Mouse (Mus musculus): ENCODE data around the gene Olfr1510. TPM values are rescaled to one million over a fixed set of nuclear protein-coding genes. Genes with fewer than 3 reads are reported as not detected.
"Not testable (repeated sequence)": the region's sequence is repeated elsewhere in the genome, so short reads cannot be mapped to it uniquely, and the experiment has no call there.

Gene Olfr1510
- total RNA-seq (2014; rRNA removed) = not detected in 2 replicates
- polyA plus RNA-seq (2015; fragmentation: Nextera tagmentation; extraction: Ambion mirVana) = not detected in 2 replicates

- H3K27ac ChIP-seq (ENCODE audit: low read depth, low read length) = no peak within 1 kb of the TSS
- no peak within 1 kb of the TSS for H3K4me3 ChIP-seq (ENCODE audit: low read depth, low read length)
- no peaks in the 10 kb centered on the region for H3K9me3 ChIP-seq (ENCODE audit: low read length)
- no peak within 1 kb of the TSS for H3K4me2 ChIP-seq (ENCODE audit: low read depth)
- H3K9ac ChIP-seq = no peak within 1 kb of the TSS
- no peaks in the 10 kb centered on the region for H3K36me3 ChIP-seq (ENCODE audit: insufficient read depth)
- H3K27me3 ChIP-seq (ENCODE audit: insufficient read depth, low read length) = no peaks in the 10 kb centered on the region
- no peaks in the 10 kb centered on the region for H3K4me1 ChIP-seq (ENCODE audit: insufficient read depth)
- TF ChIP-seq CTCF (IDR thresholded peaks at IDR 0.05; ENCODE audit: low read depth) = no peak
- WGBS = 85% methylated on average over 3 of the region's 3 CpGs
- no peak for ATAC-seq
- DNase-seq = no peak
Observed at GRCm38 (mm10) chr14:52414273-52414672, at the start of gene Olfr1510. Olfr1510 (minus strand) TSS chr14:52414373.

GRCm38 (mm10) chr14:52461928-52462327 is 47.8 kb upstream of the Olfr1510 start:
- H3K4me1 ChIP-seq (ENCODE audit: insufficient read depth) = no peaks in the 10 kb centered on the region
- TF ChIP-seq CTCF (IDR thresholded peaks at IDR 0.05; ENCODE audit: low read depth) = no peak
- H3K36me3 ChIP-seq (ENCODE audit: insufficient read depth) = no peaks in the 10 kb centered on the region
- no peak overlapping the region for H3K4me3 ChIP-seq (ENCODE audit: low read depth, low read length)
- H3K27me3 ChIP-seq (ENCODE audit: insufficient read depth, low read length) = no peaks in the 10 kb centered on the region
- no peaks in the 10 kb centered on the region for H3K9me3 ChIP-seq (ENCODE audit: low read length)
- DNase-seq (no peak), ATAC-seq (no peak)
- no peak overlapping the region for H3K27ac ChIP-seq (ENCODE audit: low read depth, low read length)
- H3K4me2 ChIP-seq (ENCODE audit: low read depth) = no peak overlapping the region
- no peak overlapping the region for H3K9ac ChIP-seq

- no peak for ATAC-seq
- H3K9me3 ChIP-seq (ENCODE audit: low read length) = no peaks in the 10 kb centered on the region
- WGBS = 94% methylated on average over 8 of the region's 8 CpGs
Observed at GRCm38 (mm10) chr14:52451138-52451537, 37.0 kb upstream of the Olfr1510 start.

GRCm38 (mm10) chr14:52442690-52443089 is 28.5 kb upstream of the Olfr1510 start, which contains the start of gene Olfr1509:
Olfr1509 (plus strand) TSS chr14:52442990.
- Histone ChIP-seq H3K4me3 (ENCODE audit: low read depth, low read length) (no peak within 1 kb of the TSS), H3K27ac (ENCODE audit: low read depth, low read length) (no peak within 1 kb of the TSS), H3K9me3 (ENCODE audit: low read length) (no peaks in the 10 kb centered on the region), H3K9ac (no peak within 1 kb of the TSS), H3K27me3 (ENCODE audit: insufficient read depth, low read length) (no peaks in the 10 kb centered on the region), H3K4me2 (ENCODE audit: low read depth) (no peak within 1 kb of the TSS), H3K4me1 (ENCODE audit: insufficient read depth) (no peaks in the 10 kb centered on the region), H3K36me3 (ENCODE audit: insufficient read depth) (no peaks in the 10 kb centered on the region)
- DNase-seq = no peak
- TF ChIP-seq CTCF (IDR thresholded peaks at IDR 0.05; ENCODE audit: low read depth) = no peak
- no peak for ATAC-seq

More at GRCm38 (mm10) chr14:52451138-52451537, 37.0 kb upstream of the Olfr1510 start:
- DNase-seq = no peak
- Histone ChIP-seq H3K27ac (ENCODE audit: low read depth, low read length) (no peak overlapping the region), H3K9ac (no peak overlapping the region), H3K4me1 (ENCODE audit: insufficient read depth) (no peaks in the 10 kb centered on the region), H3K4me3 (ENCODE audit: low read depth, low read length) (no peak overlapping the region), H3K4me2 (ENCODE audit: low read depth) (no peak overlapping the region), H3K36me3 (ENCODE audit: insufficient read depth) (no peaks in the 10 kb centered on the region), H3K27me3 (ENCODE audit: insufficient read depth, low read length) (no peaks in the 10 kb centered on the region)
- TF ChIP-seq CTCF (IDR thresholded peaks at IDR 0.05; ENCODE audit: low read depth) = no peak

- Histone ChIP-seq H3K4me1 (ENCODE audit: insufficient read depth) (no peaks in the 10 kb centered on the region), H3K4me3 (ENCODE audit: low read depth, low read length) (no peak overlapping the region), H3K27ac (ENCODE audit: low read depth, low read length) (no peak overlapping the region), H3K4me2 (ENCODE audit: low read depth) (no peak overlapping the region), H3K27me3 (ENCODE audit: insufficient read depth, low read length) (no peaks in the 10 kb centered on the region), H3K36me3 (ENCODE audit: insufficient read depth) (no peaks in the 10 kb centered on the region), H3K9ac (no peak overlapping the region), H3K9me3 (ENCODE audit: low read length) (no peaks in the 10 kb centered on the region)
- TF ChIP-seq CTCF (IDR thresholded peaks at IDR 0.05; ENCODE audit: low read depth) = no peak
- 97% methylated on average over 1 of the region's 1 CpGs for WGBS
- DNase-seq (no peak), ATAC-seq (no peak)
Observed at GRCm38 (mm10) chr14:52427686-52428085, 13.5 kb upstream of the Olfr1510 start.

GRCm38 (mm10) chr14:52410142-52410919 is 3.8 kb downstream of the Olfr1510 start:
- not testable (repeated sequence) for H3K4me2 ChIP-seq (ENCODE audit: low read depth); H3K9me3 ChIP-seq (ENCODE audit: low read length); H3K4me1 ChIP-seq (ENCODE audit: insufficient read depth); H3K9ac ChIP-seq; H3K27ac ChIP-seq (ENCODE audit: low read depth, low read length); H3K4me3 ChIP-seq (ENCODE audit: low read depth, low read length); ATAC-seq; DNase-seq; H3K36me3 ChIP-seq (ENCODE audit: insufficient read depth); H3K27me3 ChIP-seq (ENCODE audit: insufficient read depth, low read length)
- WGBS = 77% methylated on average over 7 of the region's 10 CpGs

- no peak for TF ChIP-seq CTCF (IDR thresholded peaks at IDR 0.05; ENCODE audit: low read depth)
- Histone ChIP-seq H3K36me3 (ENCODE audit: insufficient read depth) (no peaks in the 10 kb centered on the region), H3K27ac (ENCODE audit: low read depth, low read length) (no peak within 1 kb of the TSS), H3K4me2 (ENCODE audit: low read depth) (no peak within 1 kb of the TSS), H3K27me3 (ENCODE audit: insufficient read depth, low read length) (no peaks in the 10 kb centered on the region), H3K4me3 (ENCODE audit: low read depth, low read length) (no peak within 1 kb of the TSS), H3K9me3 (ENCODE audit: low read length) (no peaks in the 10 kb centered on the region), H3K9ac (no peak within 1 kb of the TSS), H3K4me1 (ENCODE audit: insufficient read depth) (no peaks in the 10 kb centered on the region)
- DNase-seq = no peak
- 81% methylated on average over 4 of the region's 4 CpGs for WGBS
- no peak for ATAC-seq
Observed at GRCm38 (mm10) chr14:52397279-52397678, 16.9 kb downstream of the Olfr1510 start, which contains the start of gene Olfr1511. Olfr1511 (minus strand) TSS chr14:52397379.

GRCm38 (mm10) chr14:52390084-52390848 is 23.9 kb downstream of the Olfr1510 start:
- H3K27ac ChIP-seq (ENCODE audit: low read depth, low read length); ATAC-seq; H3K4me2 ChIP-seq (ENCODE audit: low read depth); DNase-seq; H3K4me1 ChIP-seq (ENCODE audit: insufficient read depth); H3K36me3 ChIP-seq (ENCODE audit: insufficient read depth); H3K9me3 ChIP-seq (ENCODE audit: low read length); H3K27me3 ChIP-seq (ENCODE audit: insufficient read depth, low read length); H3K9ac ChIP-seq; H3K4me3 ChIP-seq (ENCODE audit: low read depth, low read length): not testable (repeated sequence)
- WGBS = 88% methylated on average over 9 of the region's 9 CpGs
